Mouse (Mus musculus) stomach, embryonic 14.5 days (tissue): ENCODE results near the gene Pygl. TPM values are rescaled to one million over a fixed set of nuclear protein-coding genes. Genes with fewer than 3 reads are reported as not detected.

ENCODE experiments used
- ATAC-seq: fragments of 200-750 bp; cut with Nextera tagmentation; 2 replicates; pipeline ENCODE4 v1.8.0; 2017; ENCODE audit warnings: low read depth, moderate TSS enrichment; ENCODE audit not compliant: insufficient number of reproducible peaks, insufficient read depth, low FRiP score
- H3K27ac ChIP-seq: fragments of 300-500 bp; sonication (generic); 2 replicates; pipeline ENCODE4 v1.5.1; 2014; ENCODE audit warnings: mild to moderate bottlenecking, low read length, moderate library complexity, mixed read lengths
- H3K27me3 ChIP-seq: fragments of 300-500 bp; sonication (generic); 2 replicates; pipeline ENCODE4 v1.6.1; 2014; ENCODE audit warnings: low read length, control low read depth, mixed read lengths; ENCODE audit not compliant: control insufficient read depth, insufficient read depth
- H3K36me3 ChIP-seq: fragments of 300-500 bp; sonication (generic); 2 replicates; pipeline ENCODE4 v1.6.1; 2014; ENCODE audit warnings: mild to moderate bottlenecking, control low read depth, low read length, moderate library complexity, mixed read lengths; ENCODE audit not compliant: control insufficient read depth, insufficient read depth
- H3K4me1 ChIP-seq: fragments of 300-500 bp; sonication (generic); 2 replicates; pipeline ENCODE4 v1.6.1; 2014; ENCODE audit warnings: low read length, control low read depth, mixed read lengths; ENCODE audit not compliant: control insufficient read depth, insufficient read depth
- H3K4me2 ChIP-seq: fragments of 300-500 bp; sonication (generic); replicated peaks from 2 replicates; pipeline ENCODE4 v1.6.1; 2014; ENCODE audit warnings: low read depth, low read length, control low read depth
- H3K4me3 ChIP-seq: fragments of 300-500 bp; sonication (generic); 2 replicates; pipeline ENCODE4 v1.5.1; 2014; ENCODE audit warnings: low read depth, low read length, control low read depth
- H3K9ac ChIP-seq: fragments of 300-500 bp; sonication (generic); replicated peaks from 2 replicates; pipeline ENCODE4 v1.6.1; 2014; ENCODE audit warnings: low read depth, mild to moderate bottlenecking, control low read depth, low read length, moderate library complexity, mixed read lengths
- H3K9me3 ChIP-seq: fragments of 300-500 bp; sonication (generic); 2 replicates; pipeline ENCODE4 v1.6.1; 2016; ENCODE audit warnings: low read depth, low read length, control low read depth; ENCODE audit not compliant: control insufficient read depth
- WGBS: fragments of 180-500 bp; shearing (Covaris S2); extraction: QIAGEN DNeasy Blood & Tissue Kit; methylation state at CpG from one replicate; pipeline ENCODE4 v1.1.7; 2014; 5-methylcytosine and 5-hydroxymethylcytosine counted together
- polyA plus RNA-seq: library from polyadenylated mRNA; unstranded; fragments of >200 nt; fragmentation: Nextera tagmentation; extraction: Ambion mirVana; gene quantifications from 2 replicates; pipeline ENCODE4 v1.2.1, GENCODE M21; 2014

The Pygl gene
- polyA plus RNA-seq, 1 experiment from 2014 or later = 37.5 TPM

GRCm38 (mm10) chr12:70218795-70219540 lies 12.3 kb downstream of the Pygl start:
- no peaks in the 10 kb centered on the region for H3K9me3 ChIP-seq
- ATAC-seq = no peak
- WGBS = 74% methylated on average over 8 of the region's 8 CpGs
- H3K27me3 ChIP-seq = no peaks in the 10 kb centered on the region
- no peak overlapping the region for H3K27ac ChIP-seq
- no peak overlapping the region for H3K4me3 ChIP-seq
- H3K36me3 ChIP-seq = no peaks in the 10 kb centered on the region; the same call in 1 of the 2 replicates
- 0 out of 2 replicates have a peak, but pooled peaks cover 4% of the 10 kb centered on the region for H3K4me1 ChIP-seq
- no peak overlapping the region for H3K9ac ChIP-seq
- no peak overlapping the region for H3K4me2 ChIP-seq

- Histone ChIP-seq H3K36me3 (no peaks in the 10 kb centered on the region; the same call in 1 of the 2 replicates), H3K27me3 (no peaks in the 10 kb centered on the region), H3K9me3 (no peaks in the 10 kb centered on the region), H3K27ac (no peak overlapping the region), H3K4me3 (no peak overlapping the region), H3K9ac (no peak overlapping the region), H3K4me1 (no peaks in the 10 kb centered on the region), H3K4me2 (no peak overlapping the region)
- WGBS = 51% methylated on average over 16 of the region's 16 CpGs
- no peak for ATAC-seq
Measured at GRCm38 (mm10) chr12:70216229-70216800, 15.0 kb downstream of the Pygl start.

GRCm38 (mm10) chr12:70214281-70214680 lies 17.0 kb downstream of the Pygl start:
- H3K9me3 ChIP-seq = no peaks in the 10 kb centered on the region
- no peak overlapping the region for H3K4me2 ChIP-seq
- no peaks in the 10 kb centered on the region for H3K27me3 ChIP-seq
- no peak overlapping the region for H3K4me3 ChIP-seq
- no peaks in the 10 kb centered on the region for H3K4me1 ChIP-seq
- WGBS = 86% methylated on average over 8 of the region's 8 CpGs
- no peaks in the 10 kb centered on the region; the same call in 1 of the 2 replicates for H3K36me3 ChIP-seq
- no peak for ATAC-seq
- no peak overlapping the region for H3K9ac ChIP-seq
- H3K27ac ChIP-seq = no peak overlapping the region

- H3K9ac ChIP-seq = no peak overlapping the region
- no peak overlapping the region for H3K4me3 ChIP-seq
- H3K36me3 ChIP-seq = no peaks in the 10 kb centered on the region; the same call in 1 of the 2 replicates
- no peak overlapping the region for H3K27ac ChIP-seq
- H3K27me3 ChIP-seq = no peaks in the 10 kb centered on the region
- no peaks in the 10 kb centered on the region for H3K4me1 ChIP-seq
- no peaks in the 10 kb centered on the region for H3K9me3 ChIP-seq
- no peak overlapping the region for H3K4me2 ChIP-seq
- ATAC-seq = no peak
- WGBS = 84% methylated on average over 6 of the region's 6 CpGs
Measured at GRCm38 (mm10) chr12:70213601-70214000, 17.7 kb downstream of the Pygl start.

GRCm38 (mm10) chr12:70212501-70212900 lies 18.8 kb downstream of the Pygl start:
- WGBS = 84% methylated on average over 4 of the region's 4 CpGs
- H3K9ac ChIP-seq = no peak overlapping the region
- no peak overlapping the region for H3K27ac ChIP-seq
- H3K4me2 ChIP-seq = no peak overlapping the region
- H3K4me3 ChIP-seq = no peak overlapping the region
- no peak for ATAC-seq
- H3K4me1 ChIP-seq = no peaks in the 10 kb centered on the region
- H3K9me3 ChIP-seq = no peaks in the 10 kb centered on the region
- H3K27me3 ChIP-seq = no peaks in the 10 kb centered on the region
- H3K36me3 ChIP-seq = no peaks in the 10 kb centered on the region; the same call in 1 of the 2 replicates

GRCm38 (mm10) chr12:70208214-70208613 lies 23.1 kb downstream of the Pygl start:
- WGBS = 63% methylated on average over 5 of the region's 5 CpGs

GRCm38 (mm10) chr12:70204433-70204832 lies 26.9 kb downstream of the Pygl start:
- no peaks in the 10 kb centered on the region; the same call in 1 of the 2 replicates for H3K36me3 ChIP-seq
- H3K4me3 ChIP-seq = no peak overlapping the region
- H3K9me3 ChIP-seq = no peaks in the 10 kb centered on the region
- no peak overlapping the region for H3K9ac ChIP-seq
- no peak overlapping the region for H3K27ac ChIP-seq
- no peaks in the 10 kb centered on the region for H3K27me3 ChIP-seq
- no peaks in the 10 kb centered on the region for H3K4me1 ChIP-seq
- 85% methylated on average over 8 of the region's 8 CpGs for WGBS
- H3K4me2 ChIP-seq = no peak overlapping the region
- no peak for ATAC-seq

More at GRCm38 (mm10) chr12:70208214-70208613, 23.1 kb downstream of the Pygl start:
- Histone ChIP-seq H3K4me1 (no peaks in the 10 kb centered on the region), H3K36me3 (no peaks in the 10 kb centered on the region; the same call in 1 of the 2 replicates), H3K27ac (no peak overlapping the region), H3K4me2 (no peak overlapping the region), H3K9me3 (no peaks in the 10 kb centered on the region), H3K27me3 (no peaks in the 10 kb centered on the region), H3K4me3 (no peak overlapping the region), H3K9ac (no peak overlapping the region)
- ATAC-seq = no peak

- no peaks in the 10 kb centered on the region for H3K4me1 ChIP-seq
- no peak for ATAC-seq
- H3K27ac ChIP-seq = no peak overlapping the region
- H3K36me3 ChIP-seq = peaks cover 4% of the 10 kb centered on the region; the same call in 1 of the 2 replicates
- H3K4me2 ChIP-seq = no peak overlapping the region
- WGBS = 76% methylated on average over 5 of the region's 5 CpGs
- no peaks in the 10 kb centered on the region for H3K27me3 ChIP-seq
- no peak overlapping the region for H3K4me3 ChIP-seq
- H3K9ac ChIP-seq = no peak overlapping the region
- no peaks in the 10 kb centered on the region for H3K9me3 ChIP-seq
Measured at GRCm38 (mm10) chr12:70201926-70202529, 29.3 kb downstream of the Pygl start.
